Mouse (Mus musculus): ENCODE data around the gene Nudt3.
"Not testable (repeated sequence)": the region's sequence is repeated elsewhere in the genome, so short reads cannot be mapped to it uniquely, and the experiment has no call there.

Nudt3 gene

GRCm38 (mm10) chr17:27635575-27635903, 12.2 kb upstream of the Nudt3 start:
- not testable (repeated sequence) for DNase-seq (ENCODE audit: low read depth)

GRCm38 (mm10) chr17:27634871-27635574, 11.7 kb upstream of the Nudt3 start, which contains the start of gene RPS10-NUDT3:
RPS10-NUDT3 (minus strand) TSS chr17:27635222.
- DNase-seq (ENCODE audit: low read depth), result peak; percentile 94

- peak; percentile 87 for DNase-seq (ENCODE audit: low read depth)
Measured at GRCm38 (mm10) chr17:27629249-27630020, 6.1 kb upstream of the Nudt3 start.

- DNase-seq (ENCODE audit: low read depth), result no peak
Measured at GRCm38 (mm10) chr17:27628376-27628775, 5.1 kb upstream of the Nudt3 start.

GRCm38 (mm10) chr17:27627451-27627850, 4.2 kb upstream of the Nudt3 start:
- no peak for DNase-seq (ENCODE audit: low read depth)

- no peak for DNase-seq (ENCODE audit: low read depth)
Measured at GRCm38 (mm10) chr17:27626681-27627080, 3.4 kb upstream of the Nudt3 start.

GRCm38 (mm10) chr17:27625455-27626251, 2.4 kb upstream of the Nudt3 start:
- DNase-seq (ENCODE audit: low read depth), result no peak

GRCm38 (mm10) chr17:27622611-27623359, 510 bp downstream of the Nudt3 start:
- no peak for DNase-seq (ENCODE audit: low read depth)

GRCm38 (mm10) chr17:27621705-27622531, 1.4 kb downstream of the Nudt3 start:
- DNase-seq (ENCODE audit: low read depth), result no peak

GRCm38 (mm10) chr17:27621161-27621560, 2.1 kb downstream of the Nudt3 start:
- no peak for DNase-seq (ENCODE audit: low read depth)

- DNase-seq (ENCODE audit: low read depth), result no peak
Measured at GRCm38 (mm10) chr17:27615388-27615787, 7.9 kb downstream of the Nudt3 start.

GRCm38 (mm10) chr17:27613016-27613415, 10.3 kb downstream of the Nudt3 start:
- no peak for DNase-seq (ENCODE audit: low read depth)

GRCm38 (mm10) chr17:27611994-27612393, 11.3 kb downstream of the Nudt3 start:
- DNase-seq (ENCODE audit: low read depth), result no peak

GRCm38 (mm10) chr17:27611519-27611884, 11.8 kb downstream of the Nudt3 start:
- no peak for DNase-seq (ENCODE audit: low read depth)

GRCm38 (mm10) chr17:27610679-27611518, 12.4 kb downstream of the Nudt3 start:
- DNase-seq (ENCODE audit: low read depth), result no peak

- DNase-seq (ENCODE audit: low read depth), result no peak
Measured at GRCm38 (mm10) chr17:27609576-27609975, 13.7 kb downstream of the Nudt3 start.

- no peak for DNase-seq (ENCODE audit: low read depth)
Measured at GRCm38 (mm10) chr17:27603522-27604234, 19.6 kb downstream of the Nudt3 start.

- no peak for DNase-seq (ENCODE audit: low read depth)
Measured at GRCm38 (mm10) chr17:27603036-27603435, 20.3 kb downstream of the Nudt3 start.

GRCm38 (mm10) chr17:27600869-27601268, 22.4 kb downstream of the Nudt3 start:
- no peak for DNase-seq (ENCODE audit: low read depth)
